Mouse (Mus musculus) stomach, postnatal 0 days (tissue): ENCODE measurements at regions not wholly inside any gene's neighbourhood (a gene's known extent, or its start where the extent isn't known, plus 50 kb on each side); places are given as distances from the start of the nearest gene placed in this dataset.
"Not testable (repeated sequence)": the region's sequence is repeated elsewhere in the genome, so short reads cannot be mapped to it uniquely, and the experiment has no call there.

Experiments
- ATAC-seq: fragments of 200-750 bp; cut with Nextera tagmentation; 2 replicates; pipeline ENCODE4 v1.8.0; 2017; ENCODE audit not compliant: low FRiP score, low TSS enrichment
- DNase-seq: peaks from one replicate; pipeline ENCODE4 v3.0.0-alpha.2; 2016; ENCODE audit warnings: low spot score
- H3K27ac ChIP-seq: fragments of 300-500 bp; sonication (generic); replicated peaks from 2 replicates; pipeline ENCODE4 v1.5.1; 2014; ENCODE audit warnings: mild to moderate bottlenecking, control low read depth
- H3K27me3 ChIP-seq: fragments of 300-500 bp; sonication (generic); 2 replicates; pipeline ENCODE4 v1.6.1; 2014; ENCODE audit warnings: low read length; ENCODE audit not compliant: control insufficient read depth, insufficient read depth
- H3K36me3 ChIP-seq: fragments of 300-500 bp; sonication (generic); 2 replicates; pipeline ENCODE4 v1.6.1; 2014; ENCODE audit warnings: low read length, mixed read lengths; ENCODE audit not compliant: control insufficient read depth, insufficient read depth
- H3K4me1 ChIP-seq: fragments of 300-500 bp; sonication (generic); replicated peaks from 2 replicates; pipeline ENCODE4 v1.6.1; 2014; ENCODE audit warnings: antibody characterized with exemption; ENCODE audit not compliant: control insufficient read depth, insufficient read depth
- H3K4me2 ChIP-seq: fragments of 300-500 bp; sonication (generic); replicated peaks from 2 replicates; pipeline ENCODE4 v1.6.1; 2014; ENCODE audit warnings: low read depth, mild to moderate bottlenecking, control low read depth, moderate library complexity
- H3K4me3 ChIP-seq: fragments of 300-500 bp; sonication (generic); 2 replicates; pipeline ENCODE4 v1.5.1; 2014; ENCODE audit warnings: low read depth, low read length, control low read depth
- H3K9ac ChIP-seq: fragments of 300-500 bp; sonication (generic); 2 replicates; pipeline ENCODE4 v1.6.1; 2014; ENCODE audit warnings: mild to moderate bottlenecking, low read length, control low read depth, mixed read lengths
- H3K9me3 ChIP-seq: fragments of 300-500 bp; sonication (generic); 2 replicates; pipeline ENCODE4 v1.6.1; 2016; ENCODE audit warnings: low read length; ENCODE audit not compliant: control insufficient read depth
- CTCF ChIP-seq: IDR thresholded peaks from 2 replicates; pipeline ENCODE4 v1.5.1; 2016; ENCODE audit warnings: antibody characterized with exemption, low read depth, mild to moderate bottlenecking, moderate library complexity
- EP300 ChIP-seq: optimal IDR thresholded peaks from 2 replicates; pipeline ENCODE3; 2016; ENCODE audit warnings: antibody characterized with exemption
- WGBS: fragments of 180-500 bp; shearing (Covaris S2); extraction: QIAGEN DNeasy Blood & Tissue Kit; methylation state at CpG from one replicate; pipeline ENCODE4 v1.1.7; 2014; 5-methylcytosine and 5-hydroxymethylcytosine counted together

GRCm38 (mm10) chr15:24400088-24400487, 1013.5 kb downstream of the Basp1 start:
- no peak overlapping the region for H3K27ac ChIP-seq
- DNase-seq: no peak
- WGBS: 55% methylated on average over 2 of the region's 2 CpGs
- no peak for ATAC-seq
- TF ChIP-seq EP300 (no peak), CTCF (no peak)
- no peak overlapping the region for H3K4me3 ChIP-seq
- H3K27me3 ChIP-seq: no peaks in the 10 kb centered on the region
- H3K9ac ChIP-seq: no peak overlapping the region
- H3K4me2 ChIP-seq: no peak overlapping the region
- no peaks in the 10 kb centered on the region for H3K9me3 ChIP-seq
- H3K4me1 ChIP-seq: no peaks in the 10 kb centered on the region
- H3K36me3 ChIP-seq: no peaks in the 10 kb centered on the region

- Histone ChIP-seq H3K36me3 (no peaks in the 10 kb centered on the region), H3K27me3 (no peaks in the 10 kb centered on the region), H3K27ac (no peak overlapping the region), H3K4me3 (no peak overlapping the region), H3K9ac (no peak overlapping the region), H3K4me2 (no peak overlapping the region), H3K4me1 (no peaks in the 10 kb centered on the region), H3K9me3 (no peaks in the 10 kb centered on the region)
- DNase-seq: no peak
- 81% methylated on average over 8 of the region's 8 CpGs for WGBS
- no peak for ATAC-seq
- TF ChIP-seq EP300 (no peak), CTCF (no peak)
Observed at GRCm38 (mm10) chr15:24358398-24358797, 1055.2 kb downstream of the Basp1 start.

GRCm38 (mm10) chr15:24348975-24349560, 1064.5 kb downstream of the Basp1 start:
- Histone ChIP-seq H3K4me3 (no peak overlapping the region), H3K36me3 (no peaks in the 10 kb centered on the region), H3K9me3 (no peaks in the 10 kb centered on the region), H3K4me2 (no peak overlapping the region), H3K4me1 (no peaks in the 10 kb centered on the region), H3K27me3 (no peaks in the 10 kb centered on the region), H3K27ac (no peak overlapping the region), H3K9ac (no peak overlapping the region)
- WGBS: 86% methylated on average over 1 of the region's 1 CpGs
- TF ChIP-seq EP300: no peak
- no peak for TF ChIP-seq CTCF
- no peak for DNase-seq
- no peak for ATAC-seq

- not testable (repeated sequence) for H3K27ac ChIP-seq, ATAC-seq, H3K4me1 ChIP-seq
Observed at GRCm38 (mm10) chr15:24335876-24336275, 1077.7 kb downstream of the Basp1 start.

GRCm38 (mm10) chr15:24303123-24303522, 1110.4 kb downstream of the Basp1 start:
- ATAC-seq, H3K36me3 ChIP-seq, H3K27ac ChIP-seq, H3K4me2 ChIP-seq, H3K27me3 ChIP-seq, H3K4me3 ChIP-seq, H3K9ac ChIP-seq, H3K4me1 ChIP-seq, DNase-seq, H3K9me3 ChIP-seq: not testable (repeated sequence)
- 71% methylated on average over 3 of the region's 3 CpGs for WGBS

More at GRCm38 (mm10) chr15:24335876-24336275, 1077.7 kb downstream of the Basp1 start:
- not testable (repeated sequence) for H3K27me3 ChIP-seq, H3K36me3 ChIP-seq, DNase-seq, H3K4me2 ChIP-seq, H3K4me3 ChIP-seq, H3K9ac ChIP-seq, H3K9me3 ChIP-seq
- 76% methylated on average over 1 of the region's 1 CpGs for WGBS

- DNase-seq: no peak
- no peak overlapping the region for H3K27ac ChIP-seq
- H3K27me3 ChIP-seq: no peaks in the 10 kb centered on the region
- no peak overlapping the region for H3K9ac ChIP-seq
- ATAC-seq: no peak
- no peaks in the 10 kb centered on the region for H3K36me3 ChIP-seq
- H3K4me1 ChIP-seq: no peaks in the 10 kb centered on the region
- no peak overlapping the region for H3K4me2 ChIP-seq
- no peak overlapping the region for H3K4me3 ChIP-seq
- no peaks in the 10 kb centered on the region for H3K9me3 ChIP-seq
- no peak for TF ChIP-seq CTCF
- no peak for TF ChIP-seq EP300
Observed at GRCm38 (mm10) chr15:24297236-24297635, 1116.3 kb downstream of the Basp1 start.
